Mouse (Mus musculus) liver, postnatal 0 days (tissue): Measurements from ENCODE around the gene Cysrt1.

ENCODE experiments used
- CTCF ChIP-seq: sonication (generic); IDR thresholded peaks from 2 replicates; pipeline ENCODE4 v1.5.1; 2016; ENCODE audit warnings: antibody characterized with exemption, low read depth
- EP300 ChIP-seq: IDR thresholded peaks from 2 replicates; pipeline ENCODE4 v1.6.1; 2016; ENCODE audit warnings: antibody characterized with exemption, low read depth, mild to moderate bottlenecking

DNA sequence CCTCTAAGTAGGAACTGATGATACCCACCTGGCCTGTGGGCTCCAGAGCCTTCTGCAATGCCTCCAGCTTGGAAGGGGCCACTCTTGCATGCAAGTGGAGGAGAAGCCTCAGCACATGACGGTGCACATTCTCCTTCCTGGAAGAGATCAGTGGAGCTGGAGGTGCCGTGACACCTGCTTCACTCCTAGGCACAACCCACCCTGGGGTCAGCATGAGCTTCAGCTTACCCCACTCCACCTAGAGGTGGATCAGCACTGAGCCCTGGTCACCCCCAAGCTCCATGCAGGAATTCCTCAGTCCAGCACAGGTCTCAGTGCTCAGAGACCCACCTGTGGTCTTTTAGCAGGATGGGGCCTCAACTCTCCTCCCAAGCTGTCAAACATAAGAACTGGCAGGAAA is 41.6 kb downstream of the Cysrt1 start:
- TF ChIP-seq CTCF (no peak), EP300 (no peak)
